Mouse (Mus musculus) cerebellum, adult 9-11 months (tissue): ENCODE results near the gene Adamtsl5.

ENCODE experiments used
- DNase-seq: peaks from one replicate; pipeline ENCODE4 v3.0.0; 2022

Gene Adamtsl5

DNA sequence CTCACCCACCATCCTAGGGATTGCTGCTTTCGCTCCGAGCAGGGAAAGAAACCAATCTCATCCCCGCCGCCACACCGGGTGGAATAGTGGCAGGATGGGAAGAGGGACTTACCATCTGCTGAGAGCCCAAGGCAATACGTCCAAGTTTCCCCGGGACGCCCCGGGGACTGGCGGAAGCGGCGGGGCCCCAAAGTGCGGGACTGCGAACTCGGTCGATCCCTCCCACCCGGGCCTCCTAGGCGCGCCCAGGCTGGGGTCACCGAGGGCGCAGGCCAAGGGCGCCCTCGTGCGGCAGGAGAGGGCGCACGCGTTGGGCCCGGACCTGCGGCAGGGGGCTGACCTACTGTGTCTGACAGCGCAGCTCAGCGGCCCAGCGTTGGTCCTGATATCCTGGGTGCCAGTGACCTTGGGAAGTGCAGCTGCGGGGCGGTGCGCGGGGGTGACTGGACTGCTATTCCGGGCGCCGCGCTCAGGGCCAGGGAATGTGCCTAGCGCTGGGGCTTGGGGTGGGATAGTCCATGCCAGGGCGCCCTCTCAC lies at the start of gene Adamtsl5:
Adamtsl5 (minus strand) TSS at position 169 of the 538 bp plus-strand sequence.
- peak; percentile 64 for DNase-seq

DNA sequence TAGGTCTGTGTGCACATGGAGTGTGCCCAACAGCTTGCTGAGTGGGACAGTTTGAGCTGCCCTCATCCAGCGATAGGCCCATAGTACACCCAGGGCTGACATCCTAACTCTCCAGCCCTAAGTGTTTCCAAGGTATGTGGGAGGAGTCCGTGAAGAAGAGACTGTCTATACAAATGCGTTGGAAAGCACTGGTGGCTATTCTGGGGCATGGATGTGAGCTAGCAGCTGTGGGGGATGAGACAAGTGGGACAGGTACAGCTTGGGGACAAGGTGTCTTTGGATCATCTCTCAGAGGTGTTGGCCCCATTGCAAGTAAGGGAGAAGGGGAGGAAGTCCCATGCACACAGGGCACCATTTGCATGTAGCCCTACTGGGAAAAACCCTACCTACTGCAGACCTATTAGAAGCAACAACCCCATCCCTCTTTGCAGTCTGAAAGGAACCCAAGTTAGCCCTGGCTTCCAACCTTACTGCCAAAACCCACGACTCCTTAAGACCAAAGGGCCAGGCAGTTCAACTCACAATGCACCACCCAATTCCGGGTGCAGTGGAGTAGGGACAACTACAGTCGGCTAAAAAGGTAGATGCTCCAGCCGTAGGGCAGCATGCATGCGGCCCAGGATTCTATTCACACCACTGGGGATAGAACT lies 49.4 kb upstream of the Adamtsl5 start:
- DNase-seq = peak; percentile 70

DNA sequence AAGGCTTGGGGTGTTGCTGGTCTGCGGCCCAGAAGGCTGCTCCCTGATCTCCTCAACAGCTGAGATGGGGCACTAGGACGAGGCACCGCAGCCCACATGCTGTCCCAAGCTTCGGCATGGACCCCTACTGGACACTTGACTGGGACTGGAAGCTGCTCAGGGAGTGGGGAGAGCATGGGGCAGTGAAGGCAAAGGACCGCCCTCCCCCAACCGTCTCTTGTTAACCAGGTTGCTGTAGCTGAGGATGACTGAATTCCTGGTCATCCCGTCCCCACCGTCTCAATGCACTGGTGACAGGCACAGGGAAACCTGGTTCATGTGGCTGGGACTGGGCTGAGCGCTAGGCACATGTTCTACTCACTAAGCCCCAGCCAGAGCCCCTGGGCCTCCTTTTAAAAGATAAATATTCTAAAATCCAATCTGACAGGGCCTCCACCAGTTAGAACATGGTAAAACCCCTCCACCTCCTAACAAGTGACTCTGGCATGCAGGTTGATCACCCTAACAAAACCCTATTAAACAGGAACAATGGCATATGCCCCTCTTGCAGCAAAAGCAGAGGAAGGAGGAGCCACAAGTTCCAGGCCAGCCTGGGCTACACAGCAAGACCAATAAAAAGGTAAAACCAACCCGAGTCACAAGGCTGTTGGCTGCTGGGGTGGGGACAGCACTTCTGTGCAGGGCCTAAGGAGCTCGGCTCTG lies 48.8 kb upstream of the Adamtsl5 start:
- DNase-seq = peak; percentile 64

GRCm38 (mm10) chr10:80395025-80395627 lies 46.9 kb upstream of the Adamtsl5 start:
- DNase-seq = peak; percentile 59

GRCm38 (mm10) chr10:80392687-80393086 lies 44.5 kb upstream of the Adamtsl5 start:
- no peak for DNase-seq

- DNase-seq = no peak
These were observed 42.5 kb upstream of the Adamtsl5 start for GRCm38 (mm10) chr10:80390697-80391096.

DNA sequence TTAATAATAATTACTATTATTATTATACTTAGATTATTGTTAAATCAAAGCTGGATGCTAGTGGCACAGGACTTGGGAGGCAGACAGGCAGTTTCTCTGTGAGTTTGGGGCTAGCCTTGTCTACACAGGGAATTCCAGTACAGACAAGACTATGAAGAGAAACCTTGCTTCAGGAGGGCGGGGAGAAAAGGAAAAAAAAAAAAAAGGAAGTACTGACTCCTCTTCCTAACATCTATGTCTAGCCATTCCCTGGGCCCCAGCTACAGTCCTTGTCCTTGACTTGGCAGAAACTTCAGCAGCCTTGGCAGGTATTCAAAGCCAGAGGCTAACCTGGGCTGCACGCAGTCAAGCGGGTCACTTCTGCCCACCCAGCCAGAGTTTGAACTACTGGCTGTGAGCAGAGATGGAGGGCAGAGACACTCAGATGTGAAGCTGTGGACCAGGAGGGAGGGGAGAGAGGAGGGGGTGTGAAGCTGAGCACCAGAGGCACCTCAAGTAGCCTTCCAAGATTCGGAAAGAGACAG lies 41.0 kb upstream of the Adamtsl5 start:
- peak; percentile 56 for DNase-seq

DNA sequence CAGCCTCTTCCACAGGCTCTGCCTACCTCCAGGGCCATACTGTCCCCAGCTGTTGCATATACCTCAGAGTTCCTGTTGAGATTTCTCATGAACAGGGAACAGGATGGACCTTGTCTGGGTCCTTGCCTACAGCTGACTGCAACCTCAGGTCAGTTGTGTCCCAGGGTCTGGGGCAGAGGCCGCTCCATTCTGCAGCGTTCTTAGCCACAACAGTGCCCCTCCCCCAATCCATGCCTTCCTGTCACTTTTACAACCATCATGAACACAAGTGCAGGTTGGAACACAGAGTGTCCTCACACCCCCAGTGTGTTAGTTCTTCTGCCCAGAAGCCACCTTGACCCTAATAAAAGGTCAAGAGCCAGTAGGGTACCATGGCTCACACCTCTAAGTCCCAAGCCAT lies 40.5 kb upstream of the Adamtsl5 start:
- peak; percentile 67 for DNase-seq

DNA sequence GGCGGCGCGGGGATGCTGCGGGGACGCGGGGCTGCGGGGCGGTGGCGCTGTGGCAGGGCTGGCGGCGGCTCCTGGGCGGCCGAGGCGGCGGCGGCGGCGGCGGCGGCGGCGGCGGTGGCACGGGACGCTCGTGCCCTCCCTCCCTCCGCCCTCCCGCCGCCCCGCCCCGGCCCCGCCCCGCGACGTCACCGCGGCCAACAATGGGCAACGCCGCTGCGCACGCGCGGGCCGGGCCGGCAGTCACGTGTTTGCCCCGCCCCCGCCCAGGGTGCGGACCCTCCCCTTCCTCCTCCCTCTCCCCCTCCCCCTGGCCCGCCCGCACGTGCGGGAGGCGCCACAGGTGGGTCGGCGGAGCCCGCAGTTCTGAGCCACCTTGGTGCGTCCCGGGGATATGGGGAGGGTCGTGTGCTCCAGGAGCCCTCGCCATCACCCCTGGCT lies 39.3 kb upstream of the Adamtsl5 start, which contains the start of gene Mex3d:
Mex3d (minus strand) TSS at position 138 of the 438 bp plus-strand sequence.
- DNase-seq = peak; percentile 83

GRCm38 (mm10) chr10:80386735-80387471 lies 38.7 kb upstream of the Adamtsl5 start:
- DNase-seq = peak; percentile 75

DNA sequence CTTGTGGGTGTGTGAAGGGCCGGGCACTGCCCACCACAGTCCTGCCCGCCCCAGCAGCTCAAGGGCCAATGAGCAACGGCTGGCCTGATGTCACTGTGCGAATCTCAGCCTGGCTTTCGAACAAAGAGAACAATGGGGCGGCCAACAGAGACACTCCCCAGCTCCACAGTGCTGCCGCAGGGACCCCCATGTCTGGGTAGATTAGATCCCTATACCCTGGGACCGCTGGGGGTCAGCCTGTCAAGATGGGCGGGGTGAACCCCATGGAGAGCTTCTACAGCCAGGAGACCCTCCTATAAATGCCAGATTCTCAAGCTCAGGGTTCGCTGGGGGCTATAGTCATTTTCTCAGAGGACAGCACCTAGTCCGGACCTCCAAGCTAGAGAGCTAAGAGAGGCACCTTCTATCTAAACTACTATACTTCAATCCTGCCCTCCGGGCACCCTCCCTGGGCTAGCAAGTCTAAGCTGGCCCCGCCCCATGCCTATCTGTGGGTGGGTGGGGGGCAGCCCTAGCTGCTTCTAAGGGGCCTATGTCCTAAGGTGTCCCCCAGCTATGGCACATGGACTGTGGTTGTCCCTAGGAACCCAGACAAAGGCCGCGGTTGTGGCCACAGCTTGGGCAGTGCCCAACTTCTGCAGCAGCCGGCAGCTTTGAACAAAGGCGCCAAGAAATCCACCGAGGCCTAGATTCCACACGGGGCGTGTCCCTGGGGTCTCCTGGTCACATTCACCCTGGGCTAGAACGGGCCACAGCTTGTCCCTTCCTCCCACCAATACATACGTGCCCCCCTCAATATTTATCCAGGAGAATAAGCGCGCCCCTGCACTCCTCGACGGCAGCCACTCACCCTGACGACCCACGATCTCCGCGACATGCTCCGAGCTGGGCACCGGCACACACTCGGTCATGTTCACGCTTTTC lies 37.9 kb upstream of the Adamtsl5 start:
- peak; percentile 71 for DNase-seq

- peak; percentile 66 for DNase-seq
These were observed 37.1 kb upstream of the Adamtsl5 start for GRCm38 (mm10) chr10:80385310-80385709.

GRCm38 (mm10) chr10:80384709-80385108 lies 36.5 kb upstream of the Adamtsl5 start:
- DNase-seq = no peak

GRCm38 (mm10) chr10:80384115-80384639 lies 36.0 kb upstream of the Adamtsl5 start:
- DNase-seq = peak; percentile 61

DNA sequence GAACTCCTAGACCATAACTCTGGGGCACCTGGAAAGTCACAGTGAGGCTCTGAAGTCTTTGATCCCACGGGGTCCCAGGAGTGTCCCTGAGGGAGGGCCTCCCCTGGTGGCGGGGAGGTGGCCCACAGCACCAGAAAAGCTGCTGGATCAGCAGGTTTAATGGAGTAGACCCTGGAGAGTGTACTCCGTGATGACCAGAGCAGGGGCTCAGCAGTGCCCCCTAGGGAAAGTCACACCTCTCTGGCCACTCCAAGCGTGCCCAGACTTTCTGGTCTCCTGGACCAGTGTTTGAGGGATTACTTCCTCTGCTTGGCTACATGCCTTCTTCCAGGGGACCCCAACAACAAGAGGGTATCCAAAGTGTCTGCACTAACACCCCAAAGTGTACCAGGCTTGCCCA lies 35.2 kb upstream of the Adamtsl5 start:
- peak; percentile 57 for DNase-seq

DNA sequence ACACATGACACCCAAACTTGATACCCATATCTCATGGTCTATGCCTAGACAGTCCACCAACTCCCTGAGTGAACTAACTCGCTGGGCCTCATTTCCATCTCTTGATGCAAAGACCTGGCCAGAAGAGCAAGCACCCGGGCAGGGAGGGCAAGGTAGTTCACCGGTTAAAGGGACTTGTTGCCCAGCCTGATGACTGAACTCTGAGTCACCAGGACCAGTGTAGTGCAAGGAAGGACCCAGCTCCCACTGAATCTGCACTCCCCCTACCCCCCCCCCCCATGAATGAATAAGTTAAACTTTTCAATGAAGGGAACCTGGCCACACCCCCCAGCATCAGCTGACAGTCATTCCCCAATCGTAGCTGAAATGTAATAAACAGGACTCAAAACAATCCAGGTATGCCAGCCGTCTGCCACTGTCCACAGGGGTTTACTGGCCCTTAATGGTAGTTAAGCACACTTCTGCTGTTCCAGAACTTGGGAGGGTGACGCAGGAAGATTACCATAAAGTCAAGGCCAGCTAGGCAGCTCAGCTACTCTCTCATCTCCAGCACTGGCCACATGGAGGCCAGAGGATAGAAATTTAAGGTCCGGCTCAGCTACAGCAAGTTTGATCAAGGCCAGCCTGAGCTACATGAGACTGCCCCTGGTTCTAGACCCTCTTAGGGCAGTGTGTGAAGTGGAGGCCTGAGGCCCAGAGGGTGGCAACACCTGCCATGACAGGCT lies 34.6 kb upstream of the Adamtsl5 start:
- DNase-seq = no peak

GRCm38 (mm10) chr10:80377716-80378115 lies 29.5 kb upstream of the Adamtsl5 start:
- no peak for DNase-seq

- DNase-seq = peak; percentile 89
These were observed 27.9 kb upstream of the Adamtsl5 start for GRCm38 (mm10) chr10:80376160-80376559.

DNA sequence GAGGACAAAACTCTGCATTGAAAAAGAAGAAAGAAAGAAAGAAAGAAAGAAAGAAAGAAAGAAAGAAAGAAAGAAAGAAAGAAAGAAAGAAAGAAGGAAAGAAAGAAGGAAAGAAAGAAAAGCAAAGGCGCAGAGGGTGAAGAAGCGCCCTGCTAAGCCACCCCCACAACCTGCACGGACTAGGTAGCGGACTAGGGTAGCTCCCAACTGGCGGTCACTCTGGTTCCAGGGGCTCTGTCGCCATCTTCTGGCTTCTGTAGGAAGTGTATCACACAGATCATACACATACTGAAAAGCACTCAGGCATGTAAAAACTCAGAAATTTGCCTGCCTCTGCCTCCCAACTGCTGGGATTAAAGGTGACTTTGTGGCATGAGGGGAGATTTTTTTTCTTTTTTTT lies 25.9 kb upstream of the Adamtsl5 start:
- peak; percentile 86 for DNase-seq

DNA sequence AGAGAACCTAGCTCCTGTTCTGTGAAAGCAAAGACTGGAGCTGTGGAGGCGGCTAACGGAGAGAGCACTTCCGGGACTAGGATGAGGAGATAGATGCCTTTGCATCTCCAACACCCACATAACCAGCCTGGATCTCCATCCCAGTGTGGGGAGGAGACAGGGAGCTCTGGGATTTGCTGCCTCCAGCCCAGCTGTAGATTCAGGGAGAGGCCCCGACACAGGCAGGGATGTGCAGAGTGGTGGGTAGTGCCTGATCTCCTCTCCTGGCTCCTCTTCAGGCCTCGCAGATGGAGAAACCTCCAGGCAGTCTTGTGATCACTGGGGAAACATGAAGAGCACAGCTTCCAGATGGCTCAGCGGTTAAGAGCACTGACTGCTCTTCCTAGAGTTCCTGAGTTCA lies 24.5 kb upstream of the Adamtsl5 start:
- DNase-seq = no peak

DNA sequence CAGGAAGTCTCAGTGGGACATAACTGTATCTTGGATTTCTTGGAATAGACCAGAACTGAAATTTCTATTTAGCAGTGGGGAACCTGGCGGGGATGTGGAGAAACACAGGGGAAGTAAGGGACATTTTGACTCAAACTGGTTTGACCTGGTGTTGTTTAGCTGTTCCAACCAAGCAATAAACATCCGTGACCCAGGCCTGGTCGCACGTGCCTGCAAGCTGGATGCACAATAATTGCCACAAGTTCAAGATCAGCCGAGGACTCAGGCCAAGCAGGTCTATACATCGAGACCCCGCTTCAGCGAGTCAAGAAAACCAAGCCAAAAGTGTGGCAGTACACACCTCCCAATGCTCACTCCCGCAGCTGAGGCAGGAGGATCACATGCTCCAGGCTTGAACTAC lies 23.8 kb upstream of the Adamtsl5 start:
- DNase-seq = no peak
